Mouse (Mus musculus): ENCODE results near the gene Lrch1.

- no peak for TF ChIP-seq ZC3H11A (IDR thresholded peaks at IDR 0.05; ENCODE audit: borderline replicate concordance, low read depth, low read length)
- TF ChIP-seq HCFC1 (IDR thresholded peaks at IDR 0.05; ENCODE audit: borderline replicate concordance, insufficient read depth, low read length), result no peak
- TF ChIP-seq MAFK (IDR thresholded peaks at IDR 0.05; ENCODE audit: insufficient read depth, low read depth, low read length), result no peak
- TF ChIP-seq ZNF384 (IDR thresholded peaks at IDR 0.05; ENCODE audit: low read depth, low read length), result no peak
These were observed 64.9 kb downstream of the Lrch1 start for GRCm38 (mm10) chr14:74882754-74883153.

All from ES-E14 (cell line).